25 mouse cellular contexts compared by ENCODE assay signal in the genomic region with DNA sequence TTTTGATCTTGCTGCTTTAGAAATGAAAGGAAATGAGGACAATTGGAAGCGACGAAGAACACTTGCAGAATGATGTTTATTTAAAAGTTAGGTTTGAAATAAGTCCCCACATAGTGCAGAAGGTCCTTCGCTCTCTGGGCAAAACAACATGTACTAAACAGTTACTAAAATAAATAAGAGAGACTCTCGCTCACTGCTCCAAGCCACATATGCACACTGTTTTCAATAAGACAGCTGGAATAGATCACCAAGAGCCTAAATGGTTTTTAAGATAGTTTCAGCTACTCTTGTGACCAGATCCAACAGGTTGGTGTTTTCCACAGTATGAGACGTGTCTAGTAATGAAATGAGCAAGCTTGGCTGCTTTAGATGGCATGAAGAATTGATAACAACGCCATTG.
A peak's percentile ranks its signal among the peaks of the same experiment; 100 is the strongest.
DNase-seq lines count a peak whose midpoint lies in the region; ATAC-seq and TF ChIP-seq lines count a peak whose summit lies in the region.
"Had no signal": no experiment of that assay in that cellular context is flagged by ENCODE, and none has a peak within 500 bp of the region (broad histone marks: within the 10 kb centered on the region; RNA-seq: fewer than 3 reads in every experiment).

No protein-coding gene starts in this region.

- no peak overlapping the region for H3K27ac ChIP-seq in kidney, postnatal 0 days
- peak overlapping the region; percentile 33; the same call in 1 of the 2 replicates for H3K27ac ChIP-seq in stomach, embryonic 14.5 days (ENCODE audit: low read length)
- no peak overlapping the region for H3K27ac ChIP-seq in stomach, postnatal 0 days (replicated peaks)
- H3K27ac ChIP-seq in midbrain, postnatal 0 days (ENCODE audit: low read depth, low read length) = no peak overlapping the region
- H3K27ac ChIP-seq: hindbrain, embryonic 15.5 days; intestine, embryonic 15.5 days; left cerebral cortex, adult 2 months; liver, embryonic 12.5 days; macrophage had no signal

- H3K4me2 ChIP-seq in kidney, postnatal 0 days (ENCODE audit: low read length) = no peak overlapping the region
- no peak overlapping the region for H3K4me2 ChIP-seq in stomach, embryonic 14.5 days (replicated peaks; ENCODE audit: low read depth, low read length)
- H3K4me2 ChIP-seq in stomach, postnatal 0 days (replicated peaks; ENCODE audit: low read depth) = no peak overlapping the region
- H3K4me2 ChIP-seq in midbrain, postnatal 0 days (ENCODE audit: low read depth, low read length, poor library complexity, severe bottlenecking) = no peak overlapping the region
- H3K4me2 ChIP-seq: heart, embryonic 11.5 days; intestine, embryonic 15.5 days; liver, embryonic 12.5 days had no signal

- no peak overlapping the region for H3K9ac ChIP-seq in kidney, postnatal 0 days (ENCODE audit: low read depth, low read length)
- no peak overlapping the region for H3K9ac ChIP-seq in stomach, embryonic 14.5 days (replicated peaks; ENCODE audit: low read depth, low read length)
- no peak overlapping the region for H3K9ac ChIP-seq in stomach, postnatal 0 days (ENCODE audit: low read length)
- H3K9ac ChIP-seq in midbrain, postnatal 0 days (replicated peaks; ENCODE audit: low read length, poor library complexity, severe bottlenecking) = no peak overlapping the region
- H3K9ac ChIP-seq: forebrain, postnatal 0 days; hindbrain, embryonic 15.5 days; intestine, embryonic 15.5 days; kidney, embryonic 15.5 days; liver, embryonic 12.5 days had no signal

- no peak for ATAC-seq in kidney, postnatal 0 days (replicated peaks; ENCODE audit: low FRiP score, low read depth)
- no peak for ATAC-seq in stomach, embryonic 14.5 days (ENCODE audit: insufficient number of reproducible peaks, insufficient read depth, low FRiP score, low read depth)
- ATAC-seq in stomach, postnatal 0 days (ENCODE audit: low FRiP score, low TSS enrichment) = no peak
- no peak for ATAC-seq in midbrain, postnatal 0 days (ENCODE audit: low FRiP score)
- no peak for ATAC-seq in megakaryocyte, adult 5-6 weeks (ENCODE audit: poor library complexity, severe bottlenecking)
- ATAC-seq: intestine, embryonic 15.5 days; liver, embryonic 12.5 days; Patski had no signal

- WGBS in kidney, postnatal 0 days = 61% methylated on average over 6 of the region's 6 CpGs
- WGBS in stomach, embryonic 14.5 days = 45% methylated on average over 6 of the region's 6 CpGs
- WGBS in stomach, postnatal 0 days = 53% methylated on average over 6 of the region's 6 CpGs
- WGBS in midbrain, postnatal 0 days = 75% methylated on average over 6 of the region's 6 CpGs

- peak; percentile 59 for DNase-seq in kidney, postnatal 0 days (ENCODE audit: low spot score)
- no peak for DNase-seq in kidney, adult 18-20 months
- no peak for DNase-seq in stomach, postnatal 0 days (ENCODE audit: low spot score)
- peak; percentile 3 for DNase-seq in lung, postnatal 10 days
- DNase-seq in midbrain, postnatal 0 days (ENCODE audit: low spot score) = no peak
- DNase-seq: adrenal gland, postnatal 36 days; B cell, adult 2 months; cerebellum, adult 9-11 months; forebrain, postnatal 0 days; gastrocnemius, postnatal 14 days; heart, adult 11 months; thymus, postnatal 25 days had no signal

- no peak overlapping the region for H3K4me3 ChIP-seq in kidney, postnatal 0 days (replicated peaks; ENCODE audit: low read depth, low read length)
- H3K4me3 ChIP-seq in stomach, embryonic 14.5 days (ENCODE audit: low read depth, low read length) = no peak overlapping the region
- no peak overlapping the region for H3K4me3 ChIP-seq in stomach, postnatal 0 days (ENCODE audit: low read depth, low read length)
- H3K4me3 ChIP-seq in midbrain, postnatal 0 days (ENCODE audit: low read depth, low read length) = no peak overlapping the region
- H3K4me3 ChIP-seq: hindbrain, embryonic 15.5 days; intestine, embryonic 15.5 days; kidney, embryonic 15.5 days; left cerebral cortex, adult 2 months; liver, embryonic 12.5 days; midbrain, embryonic 10.5 days had no signal

- no peak for TF ChIP-seq CTCF in kidney, postnatal 0 days (IDR thresholded peaks at IDR 0.05; ENCODE audit: low read depth)
- no peak for TF ChIP-seq CTCF in stomach, postnatal 0 days (IDR thresholded peaks at IDR 0.05; ENCODE audit: low read depth)
- TF ChIP-seq CTCF in midbrain, postnatal 0 days (IDR thresholded peaks at IDR 0.05) = no peak

- no peaks in the 10 kb centered on the region for H3K36me3 ChIP-seq in kidney, postnatal 0 days (ENCODE audit: insufficient read depth, low read length)
- no peaks in the 10 kb centered on the region for H3K36me3 ChIP-seq in stomach, embryonic 14.5 days (ENCODE audit: control insufficient read depth, insufficient read depth, low read length)
- no peaks in the 10 kb centered on the region for H3K36me3 ChIP-seq in stomach, postnatal 0 days (ENCODE audit: control insufficient read depth, insufficient read depth, low read length)
- no peaks in the 10 kb centered on the region for H3K36me3 ChIP-seq in midbrain, postnatal 0 days (ENCODE audit: insufficient read depth, low read length)
- H3K36me3 ChIP-seq: G1E; hindbrain, embryonic 15.5 days; intestine, embryonic 15.5 days; kidney, embryonic 15.5 days; liver, embryonic 12.5 days; midbrain, embryonic 10.5 days had no signal

- H3K9me3 ChIP-seq in kidney, postnatal 0 days (replicated peaks; ENCODE audit: low read length) = no peaks in the 10 kb centered on the region
- H3K9me3 ChIP-seq in stomach, embryonic 14.5 days (ENCODE audit: control insufficient read depth, low read depth, low read length) = no peaks in the 10 kb centered on the region
- no peaks in the 10 kb centered on the region for H3K9me3 ChIP-seq in stomach, postnatal 0 days (ENCODE audit: control insufficient read depth, low read length)
- no peaks in the 10 kb centered on the region for H3K9me3 ChIP-seq in midbrain, postnatal 0 days (ENCODE audit: low read length)
- H3K9me3 ChIP-seq: G1E; hindbrain, embryonic 15.5 days; intestine, embryonic 15.5 days; kidney, embryonic 15.5 days; liver, embryonic 12.5 days; midbrain, embryonic 10.5 days had no signal

- H3K4me1 ChIP-seq in kidney, postnatal 0 days (replicated peaks; ENCODE audit: insufficient read depth, low read length) = no peaks in the 10 kb centered on the region
- peaks cover 6% of the 10 kb centered on the region; the same call in 1 of the 2 replicates for H3K4me1 ChIP-seq in stomach, embryonic 14.5 days (ENCODE audit: control insufficient read depth, insufficient read depth, low read length)
- H3K4me1 ChIP-seq in stomach, postnatal 0 days (replicated peaks; ENCODE audit: control insufficient read depth, insufficient read depth) = no peaks in the 10 kb centered on the region
- H3K4me1 ChIP-seq in midbrain, postnatal 0 days (ENCODE audit: insufficient read depth, low read length) = no peaks in the 10 kb centered on the region
- H3K4me1 ChIP-seq: liver, embryonic 12.5 days had no signal

- H3K27me3 ChIP-seq in kidney, postnatal 0 days (ENCODE audit: insufficient read depth, low read length) = no peaks in the 10 kb centered on the region
- no peaks in the 10 kb centered on the region for H3K27me3 ChIP-seq in stomach, embryonic 14.5 days (ENCODE audit: control insufficient read depth, insufficient read depth, low read length)
- H3K27me3 ChIP-seq in stomach, postnatal 0 days (ENCODE audit: control insufficient read depth, insufficient read depth, low read length) = no peaks in the 10 kb centered on the region
- no peaks in the 10 kb centered on the region for H3K27me3 ChIP-seq in midbrain, postnatal 0 days (ENCODE audit: insufficient read depth, low read length)
- H3K27me3 ChIP-seq: CH12.LX; hindbrain, embryonic 15.5 days; intestine, embryonic 15.5 days; kidney, embryonic 15.5 days; liver, embryonic 12.5 days had no signal

- TF ChIP-seq EP300 in stomach, postnatal 0 days (optimal IDR thresholded peaks at IDR 0.05) = no peak

Comparison
In these comparisons a context has a peak if more than half of its experiments do, and no peak if none do; other contexts are left out.
1. DNase-seq: peak in kidney, postnatal 0 days (single experiment) and lung, postnatal 10 days (single experiment); none in kidney, adult 18-20 months (single experiment), stomach, postnatal 0 days (single experiment) and midbrain, postnatal 0 days (single experiment).